Mouse (Mus musculus) embryonic facial prominence, embryonic 15.5 days (tissue): Measurements from ENCODE around the gene AU040320. TPM values are rescaled to one million over a fixed set of nuclear protein-coding genes. Genes with fewer than 3 reads are reported as not detected.

Experiments used
- ATAC-seq: fragments of 200-750 bp; cut with Nextera tagmentation; 2 replicates; pipeline ENCODE4 v1.8.0; 2017; ENCODE audit warnings: low read depth, moderate TSS enrichment; ENCODE audit not compliant: insufficient number of reproducible peaks, low FRiP score, low TSS enrichment
- H3K27ac ChIP-seq: fragments of 300-500 bp; sonication (generic); replicated peaks from 2 replicates; pipeline ENCODE4 v1.5.1; 2015; ENCODE audit warnings: mild to moderate bottlenecking, inconsistent platforms
- H3K27me3 ChIP-seq: fragments of 300-500 bp; sonication (generic); 2 replicates; pipeline ENCODE4 v1.6.1; 2015; ENCODE audit warnings: inconsistent platforms
- H3K36me3 ChIP-seq: fragments of 300-500 bp; sonication (generic); 2 replicates; pipeline ENCODE4 v1.6.1; 2015; ENCODE audit warnings: mild to moderate bottlenecking, inconsistent platforms
- H3K4me1 ChIP-seq: fragments of 300-500 bp; sonication (generic); 2 replicates; pipeline ENCODE4 v1.6.1; 2015; ENCODE audit warnings: inconsistent platforms
- H3K4me2 ChIP-seq: fragments of 300-500 bp; sonication (generic); replicated peaks from 2 replicates; pipeline ENCODE4 v1.6.1; 2015; ENCODE audit warnings: mild to moderate bottlenecking, inconsistent platforms
- H3K4me3 ChIP-seq: fragments of 300-500 bp; sonication (generic); replicated peaks from 2 replicates; pipeline ENCODE4 v1.5.1; 2015; ENCODE audit warnings: mild to moderate bottlenecking, inconsistent platforms
- H3K9ac ChIP-seq: fragments of 300-500 bp; sonication (generic); 2 replicates; pipeline ENCODE4 v1.6.1; 2015; ENCODE audit warnings: inconsistent platforms
- H3K9me3 ChIP-seq: fragments of 300-500 bp; sonication (generic); replicated peaks from 2 replicates; pipeline ENCODE4 v1.6.1; 2016; ENCODE audit warnings: inconsistent platforms
- WGBS: fragments of 180-500 bp; shearing (Covaris S2); methylation state at CpG from one replicate; pipeline ENCODE4 v1.1.7; 2015; 5-methylcytosine and 5-hydroxymethylcytosine counted together
- polyA plus RNA-seq: library from polyadenylated mRNA; unstranded; fragments of >200 nt; fragmentation: Nextera tagmentation; extraction: Ambion mirVana; gene quantifications from 2 replicates; pipeline ENCODE4 v1.2.1, GENCODE M21; 2015

AU040320 gene
- polyA plus RNA-seq, 1 experiment from 2014 or later = 22.7 TPM

DNA sequence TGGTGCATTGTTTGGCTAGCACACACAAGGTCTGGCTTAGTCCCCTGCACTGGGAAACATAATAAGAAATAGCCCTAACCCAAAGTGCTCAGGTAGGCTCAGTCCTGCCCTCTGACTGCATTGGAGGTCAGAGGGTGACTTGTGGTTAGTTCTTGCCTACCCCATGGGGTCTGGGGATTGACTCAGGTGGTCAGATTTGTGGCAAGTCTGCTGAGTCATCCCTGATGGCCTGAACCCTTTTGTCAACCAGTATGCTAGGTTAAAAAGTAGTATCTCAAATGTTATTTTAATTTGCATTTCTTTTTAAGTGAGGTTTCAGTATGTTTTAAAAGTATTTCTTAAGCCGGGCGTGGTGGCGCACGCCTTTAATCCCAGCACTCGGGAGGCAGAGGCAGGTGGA, 77.8 kb downstream of the AU040320 start:
- H3K9me3 ChIP-seq = no peaks in the 10 kb centered on the region
- 98% methylated on average over 5 of the region's 5 CpGs for WGBS
- H3K27ac ChIP-seq = no peak overlapping the region
- H3K4me3 ChIP-seq = no peak overlapping the region
- ATAC-seq = no peak
- H3K4me2 ChIP-seq = no peak overlapping the region
- H3K36me3 ChIP-seq = peaks cover 38% of the 10 kb centered on the region
- no peaks in the 10 kb centered on the region for H3K27me3 ChIP-seq
- no peak overlapping the region for H3K9ac ChIP-seq
- H3K4me1 ChIP-seq = no peaks in the 10 kb centered on the region

DNA sequence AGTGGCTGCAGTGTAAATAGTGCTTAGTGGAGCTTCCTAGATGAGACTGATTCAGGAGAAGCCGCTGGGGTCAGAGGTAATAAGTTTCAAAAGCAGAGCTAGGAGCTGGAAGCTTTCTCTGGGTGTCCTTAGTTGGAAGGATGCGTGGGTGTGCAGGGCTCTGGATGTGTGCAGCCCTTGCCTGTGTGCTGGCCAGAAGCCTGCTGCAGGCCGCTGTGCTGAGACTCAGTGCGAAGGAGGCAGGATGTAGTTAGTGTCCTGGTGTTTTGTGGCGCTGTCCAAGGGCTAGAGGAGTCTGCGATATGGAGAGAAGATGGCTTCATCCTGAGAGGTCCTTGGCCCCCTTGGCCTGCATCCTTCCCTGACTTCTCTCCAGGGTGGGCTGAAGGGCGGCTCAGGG, 85.5 kb downstream of the AU040320 start:
- Histone ChIP-seq H3K4me1 (no peaks in the 10 kb centered on the region; the same call in 1 of the 2 replicates), H3K9ac (no peak overlapping the region), H3K9me3 (no peaks in the 10 kb centered on the region), H3K4me3 (no peak overlapping the region), H3K27me3 (no peaks in the 10 kb centered on the region), H3K27ac (no peak overlapping the region), H3K36me3 (peaks cover 62% of the 10 kb centered on the region), H3K4me2 (no peak overlapping the region)
- no peak for ATAC-seq
- 80% methylated on average over 7 of the region's 7 CpGs for WGBS

DNA sequence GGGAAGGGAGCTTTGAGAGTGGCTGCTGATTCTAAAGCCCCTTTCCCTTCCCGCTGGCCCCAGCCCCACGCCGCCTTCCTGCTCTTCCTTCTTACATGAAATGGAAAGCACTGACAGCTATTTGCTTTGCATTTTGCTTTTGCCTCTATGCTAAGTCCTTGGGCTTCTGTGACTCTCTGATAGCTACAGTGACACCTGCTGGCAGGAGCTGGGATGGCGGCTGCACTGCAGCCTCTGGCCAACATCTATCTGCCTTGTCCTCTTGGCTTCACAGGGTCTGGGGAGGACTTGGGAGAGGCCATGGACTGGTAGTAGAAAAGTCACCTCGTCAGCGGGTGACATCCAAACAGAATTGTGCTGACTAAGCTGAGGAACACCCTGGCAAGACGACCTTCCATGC, 86.5 kb downstream of the AU040320 start:
- H3K4me2 ChIP-seq = no peak overlapping the region
- H3K36me3 ChIP-seq = peaks cover 61% of the 10 kb centered on the region
- H3K27ac ChIP-seq = no peak overlapping the region
- H3K4me3 ChIP-seq = no peak overlapping the region
- 0 out of 2 replicates have a peak, but pooled peaks have one; percentile 45 for ATAC-seq
- no peaks in the 10 kb centered on the region for H3K27me3 ChIP-seq
- H3K9me3 ChIP-seq = no peaks in the 10 kb centered on the region
- H3K9ac ChIP-seq = no peak overlapping the region
- no peaks in the 10 kb centered on the region; the same call in 1 of the 2 replicates for H3K4me1 ChIP-seq
- WGBS = 11% methylated on average over 7 of the region's 7 CpGs

DNA sequence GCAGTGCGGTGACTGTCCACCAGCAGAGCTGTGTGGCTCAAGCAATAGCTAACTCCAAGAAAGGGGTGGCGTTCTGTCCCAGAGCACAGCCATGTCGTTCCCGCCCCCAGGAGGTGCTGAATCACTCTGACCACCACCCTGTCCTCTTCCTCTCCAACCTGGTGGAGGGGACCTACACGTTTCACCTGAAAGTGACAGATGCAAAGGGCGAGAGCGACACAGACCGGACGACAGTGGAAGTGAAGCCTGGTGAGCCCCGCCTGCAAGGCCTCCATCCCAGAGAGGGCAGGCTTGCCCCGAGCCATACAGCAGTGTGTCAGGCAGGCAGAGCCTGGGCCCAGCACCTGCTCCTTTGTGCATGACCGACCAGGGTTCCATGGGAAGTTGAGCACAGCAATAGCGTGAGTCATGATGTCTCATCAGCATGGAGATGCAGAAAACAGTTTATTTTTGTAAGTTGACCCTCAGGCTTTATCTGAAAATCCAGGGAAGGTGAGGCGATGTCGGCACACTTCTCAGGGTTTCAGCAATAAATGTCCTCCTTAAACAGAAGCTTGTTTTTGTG, 87.7 kb downstream of the AU040320 start:
- no peak overlapping the region for H3K27ac ChIP-seq
- 92% methylated on average over 15 of the region's 15 CpGs for WGBS
- ATAC-seq = 0 out of 2 replicates have a peak, but pooled peaks have one; percentile 15

DNA sequence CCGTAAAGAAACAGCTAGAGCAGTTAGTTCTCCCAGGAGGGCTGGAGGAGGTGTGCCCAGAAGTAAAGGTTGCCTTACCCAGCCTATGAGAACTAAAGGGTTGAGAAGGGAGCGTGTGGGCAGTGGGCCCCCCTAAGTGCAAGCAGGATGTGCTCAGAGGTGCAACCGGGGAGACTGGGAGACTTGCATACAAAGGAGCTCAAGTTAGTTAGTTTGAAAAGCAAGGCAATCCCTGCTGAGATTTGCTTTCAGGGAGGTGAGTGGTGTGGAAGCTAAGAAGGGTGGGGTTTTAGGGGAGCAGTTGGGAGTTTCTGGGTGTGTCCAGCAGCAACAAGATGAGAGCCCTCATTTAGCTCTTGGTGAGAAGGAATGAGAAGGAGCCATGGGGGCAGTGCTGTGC, 89.6 kb downstream of the AU040320 start:
- Histone ChIP-seq H3K9ac (no peak overlapping the region), H3K27ac (no peak overlapping the region), H3K4me1 (no peaks in the 10 kb centered on the region; the same call in 1 of the 2 replicates), H3K9me3 (no peaks in the 10 kb centered on the region), H3K36me3 (peaks cover 66% of the 10 kb centered on the region), H3K27me3 (no peaks in the 10 kb centered on the region), H3K4me3 (no peak overlapping the region), H3K4me2 (no peak overlapping the region)
- WGBS = 68% methylated on average over 3 of the region's 3 CpGs
- ATAC-seq = no peak

More for the DNA sequence above, 87.7 kb downstream of the AU040320 start:
- H3K4me2 ChIP-seq = no peak overlapping the region
- H3K9ac ChIP-seq = no peak overlapping the region
- H3K4me1 ChIP-seq = no peaks in the 10 kb centered on the region; the same call in 1 of the 2 replicates
- no peaks in the 10 kb centered on the region for H3K9me3 ChIP-seq
- no peak overlapping the region for H3K4me3 ChIP-seq
- peaks cover 60% of the 10 kb centered on the region for H3K36me3 ChIP-seq
- H3K27me3 ChIP-seq = no peaks in the 10 kb centered on the region

DNA sequence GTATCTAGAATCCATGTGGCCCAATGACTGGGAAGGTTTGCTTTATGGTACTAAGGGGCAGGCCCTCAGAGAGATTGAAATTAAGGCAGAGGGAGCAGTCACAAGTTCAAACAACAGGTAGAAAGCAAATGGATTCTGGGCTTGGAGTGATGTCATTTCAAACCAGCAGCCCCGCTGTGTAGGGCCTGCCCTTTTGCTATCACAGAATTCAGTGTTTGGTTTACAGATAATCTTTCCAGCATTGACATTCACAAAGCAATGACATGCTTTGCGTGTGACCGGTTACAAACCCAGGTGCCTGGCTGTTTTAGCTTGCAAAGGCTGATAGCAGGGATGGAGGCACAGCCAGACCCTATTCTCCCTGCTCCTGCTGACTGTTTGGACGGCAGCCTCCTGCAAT, 92.3 kb downstream of the AU040320 start:
- Histone ChIP-seq H3K27me3 (no peaks in the 10 kb centered on the region), H3K9me3 (no peaks in the 10 kb centered on the region), H3K9ac (no peak overlapping the region), H3K4me3 (no peak overlapping the region), H3K36me3 (peaks cover 69% of the 10 kb centered on the region), H3K4me2 (no peak overlapping the region), H3K27ac (no peak overlapping the region), H3K4me1 (no peaks in the 10 kb centered on the region)
- no peak for ATAC-seq
- WGBS = 78% methylated on average over 4 of the region's 4 CpGs

DNA sequence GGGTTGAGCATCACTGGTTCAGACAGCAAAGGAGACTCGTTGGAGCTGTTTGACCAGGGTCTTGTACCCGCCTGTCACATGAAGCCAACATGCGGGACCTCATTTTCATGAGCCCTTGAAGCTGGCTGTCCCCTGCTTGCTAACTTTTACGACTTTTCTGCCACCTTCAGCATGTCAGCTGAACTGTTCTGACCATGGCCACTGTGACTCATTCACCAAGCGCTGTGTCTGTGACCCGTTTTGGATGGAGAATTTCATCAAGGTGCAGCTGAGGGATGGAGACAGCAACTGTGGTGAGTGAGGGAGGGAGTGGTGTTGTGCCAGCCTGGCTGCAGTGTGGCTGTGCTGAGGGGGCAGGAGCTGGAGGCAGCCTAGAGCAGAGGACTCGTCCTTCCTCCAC, 93.6 kb downstream of the AU040320 start:
- 0 out of 2 replicates have a peak, but pooled peaks cover 2% of the 10 kb centered on the region for H3K4me1 ChIP-seq
- 53% methylated on average over 7 of the region's 7 CpGs for WGBS
- H3K36me3 ChIP-seq = peaks cover 58% of the 10 kb centered on the region
- H3K27ac ChIP-seq = no peak overlapping the region
- ATAC-seq = 0 out of 2 replicates have a peak, but pooled peaks have one; percentile 21
- no peak overlapping the region for H3K4me3 ChIP-seq
- no peak overlapping the region for H3K4me2 ChIP-seq
- no peaks in the 10 kb centered on the region for H3K27me3 ChIP-seq
- no peaks in the 10 kb centered on the region for H3K9me3 ChIP-seq
- no peak overlapping the region for H3K9ac ChIP-seq

DNA sequence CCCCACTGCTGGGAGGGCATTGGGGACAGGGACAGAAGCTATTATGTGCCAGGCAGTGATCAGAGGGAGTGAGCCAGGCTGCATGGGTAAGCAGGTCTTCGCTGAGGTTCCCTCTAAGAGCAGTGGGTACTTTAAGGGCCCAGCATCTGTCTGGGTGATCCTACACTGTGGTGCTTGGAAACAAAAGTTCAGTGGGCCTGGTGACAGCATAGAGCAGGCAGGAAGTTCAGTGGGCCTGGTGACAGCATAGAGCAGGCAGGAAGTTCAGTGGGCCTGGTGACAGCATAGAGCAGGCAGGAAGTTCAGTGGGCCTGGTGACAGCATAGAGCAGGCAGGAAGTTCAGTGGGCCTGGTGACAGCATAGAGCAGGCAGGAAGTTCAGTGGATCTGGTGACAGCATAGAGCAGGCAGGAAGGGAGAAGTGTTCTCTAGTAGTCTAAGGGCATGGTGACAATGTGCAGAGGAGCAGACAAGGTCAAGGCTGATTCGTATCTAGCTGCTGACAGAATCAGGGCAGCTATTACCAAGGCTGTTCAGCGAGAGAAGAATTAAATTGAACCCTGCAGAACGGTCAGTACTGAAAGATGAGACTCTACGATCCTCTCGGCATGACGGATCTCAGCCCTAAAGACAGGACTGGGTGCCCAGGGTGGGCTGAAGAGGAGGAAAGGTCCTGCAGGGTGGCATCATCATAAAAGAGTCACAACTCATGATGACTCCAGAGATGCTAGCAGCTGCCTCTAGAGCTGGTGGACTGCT, 96.9 kb downstream of the AU040320 start:
- WGBS = 57% methylated on average over 7 of the region's 7 CpGs
- Histone ChIP-seq H3K4me2 (no peak overlapping the region), H3K9ac (no peak overlapping the region), H3K27me3 (no peaks in the 10 kb centered on the region), H3K4me1 (0 out of 2 replicates have a peak, but pooled peaks cover 2% of the 10 kb centered on the region), H3K4me3 (no peak overlapping the region), H3K36me3 (peaks cover 55% of the 10 kb centered on the region), H3K9me3 (no peaks in the 10 kb centered on the region), H3K27ac (no peak overlapping the region; the same call in 1 of the 2 replicates)
- ATAC-seq = no peak

DNA sequence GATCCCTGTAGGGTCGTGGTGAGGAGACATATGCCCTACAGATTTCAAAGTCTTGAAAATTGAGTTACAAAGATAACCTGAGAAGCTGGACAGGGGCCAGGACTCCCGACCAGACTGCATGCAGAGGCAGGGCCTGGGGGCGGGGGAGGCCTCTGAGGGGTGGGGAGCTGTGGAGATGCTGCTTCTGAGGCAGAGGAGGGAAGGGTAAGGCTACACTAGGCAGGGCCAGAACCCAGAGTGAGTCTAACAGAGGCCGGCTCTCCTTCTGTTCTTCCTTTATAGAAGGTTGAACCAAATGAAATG, 97.4 kb downstream of the AU040320 start:
- no peak for ATAC-seq
- H3K27ac ChIP-seq = no peak overlapping the region

DNA sequence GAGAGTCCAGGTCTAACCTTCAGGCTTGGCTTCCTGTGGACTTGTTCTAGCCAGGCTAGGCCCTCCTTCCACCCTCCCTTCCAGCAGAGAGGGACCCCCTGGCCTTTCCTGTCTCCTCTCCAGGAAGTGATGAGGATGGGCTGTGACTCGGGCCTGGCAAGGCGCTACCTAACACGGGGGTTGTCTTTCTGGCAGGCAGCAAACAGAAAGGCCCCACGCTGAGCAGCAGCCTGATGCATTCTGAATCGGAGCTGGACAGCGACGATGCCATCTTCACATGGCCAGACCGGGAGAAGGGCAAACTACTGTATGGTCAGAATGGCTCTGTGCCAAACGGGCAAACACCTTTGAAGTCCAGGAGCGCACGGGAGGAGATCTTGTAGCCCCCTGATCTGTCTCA, 99.6 kb downstream of the AU040320 start:
- H3K27ac ChIP-seq = no peak overlapping the region
- peaks cover 30% of the 10 kb centered on the region for H3K36me3 ChIP-seq
- 0 out of 2 replicates have a peak, but pooled peaks cover 2% of the 10 kb centered on the region for H3K4me1 ChIP-seq
- no peak for ATAC-seq
- H3K4me2 ChIP-seq = no peak overlapping the region
- H3K9ac ChIP-seq = no peak overlapping the region
- no peak overlapping the region for H3K4me3 ChIP-seq
- no peaks in the 10 kb centered on the region for H3K9me3 ChIP-seq
- WGBS = 79% methylated on average over 11 of the region's 11 CpGs
- H3K27me3 ChIP-seq = no peaks in the 10 kb centered on the region

More for the DNA sequence above, 97.4 kb downstream of the AU040320 start:
- no peak overlapping the region for H3K4me2 ChIP-seq
- H3K36me3 ChIP-seq = peaks cover 52% of the 10 kb centered on the region
- 41% methylated on average over 4 of the region's 4 CpGs for WGBS
- no peaks in the 10 kb centered on the region for H3K9me3 ChIP-seq
- 0 out of 2 replicates have a peak, but pooled peaks cover 2% of the 10 kb centered on the region for H3K4me1 ChIP-seq
- H3K4me3 ChIP-seq = no peak overlapping the region
- no peak overlapping the region for H3K9ac ChIP-seq
- no peaks in the 10 kb centered on the region for H3K27me3 ChIP-seq

DNA sequence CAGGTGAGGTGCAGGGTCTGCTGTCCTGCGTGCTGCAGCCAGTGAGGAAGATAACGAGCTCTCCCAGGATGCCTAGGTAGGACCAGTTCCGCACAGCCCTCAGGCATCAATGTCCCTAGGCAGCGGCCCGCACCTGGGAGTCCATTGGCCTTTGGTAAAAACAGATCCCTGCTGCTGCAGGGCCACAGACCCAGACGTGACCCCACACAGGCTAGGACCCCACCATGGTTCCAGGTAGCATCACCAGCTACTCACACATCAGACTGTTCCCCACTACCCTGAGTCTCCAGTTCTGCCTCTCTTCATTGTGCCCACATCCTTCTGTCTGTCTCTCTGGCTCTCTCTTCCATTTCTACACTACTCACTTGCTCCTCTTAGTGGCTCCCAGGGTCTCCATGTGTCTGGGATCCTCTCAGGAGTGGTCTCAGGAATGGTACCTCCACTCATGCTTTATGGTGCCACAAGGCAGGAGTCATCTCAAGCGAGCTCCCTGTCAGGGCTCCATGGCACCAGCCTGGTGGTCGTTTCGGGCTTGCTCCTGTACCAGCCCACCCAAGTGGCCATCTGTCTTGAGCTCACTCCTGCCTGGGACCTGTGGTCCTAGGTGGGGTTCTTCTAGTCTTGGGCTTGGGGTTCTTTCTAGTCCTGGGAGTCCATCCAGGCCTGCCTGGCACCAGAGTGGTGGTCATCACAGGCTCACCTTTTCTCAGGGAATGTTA, 107.1 kb downstream of the AU040320 start:
- 86% methylated on average over 9 of the region's 9 CpGs for WGBS
- no peaks in the 10 kb centered on the region for H3K4me1 ChIP-seq
- peaks cover 42% of the 10 kb centered on the region for H3K36me3 ChIP-seq
- H3K9ac ChIP-seq = no peak overlapping the region
- peak; percentile 27; the same call in 1 of the 2 replicates for ATAC-seq
- H3K4me2 ChIP-seq = no peak overlapping the region
- H3K4me3 ChIP-seq = no peak overlapping the region
- H3K27ac ChIP-seq = no peak overlapping the region
- H3K27me3 ChIP-seq = no peaks in the 10 kb centered on the region
- H3K9me3 ChIP-seq = no peaks in the 10 kb centered on the region
